Mouse (Mus musculus): ENCODE results near the gene Hnrnpul2. TPM values are rescaled to one million over a fixed set of nuclear protein-coding genes. Genes with fewer than 3 reads are reported as not detected.
"Not testable (repeated sequence)": the region's sequence is repeated elsewhere in the genome, so short reads cannot be mapped to it uniquely, and the experiment has no call there.

Gene Hnrnpul2
- polyA plus RNA-seq, 2 experiments: 2.8 to 39.5 TPM

DNA sequence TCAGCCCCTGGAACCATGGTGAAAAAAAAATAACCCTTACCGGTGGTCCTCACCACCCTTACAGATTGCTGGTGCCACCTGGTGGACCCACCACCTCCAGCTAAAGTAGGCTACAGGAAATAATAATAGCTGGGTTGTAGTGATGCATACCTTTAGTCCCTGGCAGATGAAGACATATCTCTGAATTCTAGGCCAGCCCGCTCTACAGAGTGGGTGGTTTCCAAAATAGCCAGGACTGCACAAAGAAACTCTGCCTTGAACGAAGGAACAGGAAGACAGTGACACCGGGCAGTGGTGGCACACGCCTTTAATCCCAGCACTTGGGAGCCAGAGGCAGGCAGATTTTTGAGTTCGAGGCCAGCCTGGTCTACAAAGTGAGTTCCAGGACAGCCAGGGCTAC is 44.5 kb downstream of the Hnrnpul2 start:
- no peak for DNase-seq (ENCODE audit: low read depth in 3 of 3, low spot score in 3 of 3)
- H3K9ac ChIP-seq (replicated peaks): no peak overlapping the region
- no peaks in the 10 kb centered on the region for H3K4me1 ChIP-seq (replicated peaks; ENCODE audit: control insufficient read depth in 2 of 2, insufficient read depth in 2 of 2, low read length in 1 of 2)
- no peaks in the 10 kb centered on the region for H3K9me3 ChIP-seq (ENCODE audit: control insufficient read depth, low read length)
- no peak overlapping the region for H3K4me3 ChIP-seq (ENCODE audit: insufficient read depth in 1 of 2, low read depth in 2 of 2, low read length in 2 of 2)
- H3K4me2 ChIP-seq (ENCODE audit: low read depth): no peak overlapping the region
- no peaks in the 10 kb centered on the region for H3K36me3 ChIP-seq (replicated peaks; ENCODE audit: control insufficient read depth, insufficient read depth, low read depth)
- no peaks in the 10 kb centered on the region for H3K27me3 ChIP-seq (ENCODE audit: control insufficient read depth, insufficient read depth, low read length)
- H3K27ac ChIP-seq: no peak overlapping the region
- WGBS (ENCODE audit: insufficient replicate concordance): 76% methylated on average over 6 of the region's 6 CpGs
- ATAC-seq (ENCODE audit: insufficient read depth): no peak
- no peak for TF ChIP-seq EP300 (IDR thresholded peaks at IDR 0.05; ENCODE audit: low read depth)
- no peak for TF ChIP-seq CTCF (IDR thresholded peaks at IDR 0.05; ENCODE audit: low read depth)

- Histone ChIP-seq H3K4me1 (replicated peaks; ENCODE audit: control insufficient read depth in 2 of 2, insufficient read depth in 2 of 2, low read length in 1 of 2) (peaks cover 9 to 10% of the 10 kb centered on the region in 2 experiments), H3K4me2 (ENCODE audit: low read depth) (peak overlapping the region; percentile 70), H3K9ac (replicated peaks) (peak overlapping the region; percentile 98), H3K36me3 (replicated peaks; ENCODE audit: control insufficient read depth, insufficient read depth, low read depth) (peaks cover 20% of the 10 kb centered on the region), H3K27ac (peak overlapping the region; percentile 75), H3K4me3 (ENCODE audit: insufficient read depth in 1 of 2, low read depth in 2 of 2, low read length in 2 of 2) (peak overlapping the region in 1 of 2 experiments; percentile 97; a peak in 2 of 4 replicates)
- DNase-seq (ENCODE audit: low read depth in 3 of 3, low spot score in 3 of 3); H3K27me3 ChIP-seq (ENCODE audit: control insufficient read depth, insufficient read depth, low read length); ATAC-seq (ENCODE audit: insufficient read depth); H3K9me3 ChIP-seq (ENCODE audit: control insufficient read depth, low read length): not testable (repeated sequence)
- 48% methylated on average over 3 of the region's 3 CpGs for WGBS (ENCODE audit: insufficient replicate concordance)
These were observed 50.6 kb downstream of the Hnrnpul2 start for GRCm38 (mm10) chr19:8870381-8870780.

GRCm38 (mm10) chr19:8870838-8871237 is 51.0 kb downstream of the Hnrnpul2 start:
- Histone ChIP-seq H3K9me3 (ENCODE audit: control insufficient read depth, low read length) (no peaks in the 10 kb centered on the region), H3K27me3 (ENCODE audit: control insufficient read depth, insufficient read depth, low read length) (no peaks in the 10 kb centered on the region), H3K4me1 (replicated peaks; ENCODE audit: control insufficient read depth in 2 of 2, insufficient read depth in 2 of 2, low read length in 1 of 2) (peaks cover 9 to 10% of the 10 kb centered on the region in 2 experiments), H3K4me3 (ENCODE audit: insufficient read depth in 1 of 2, low read depth in 2 of 2, low read length in 2 of 2) (peak overlapping the region; percentile 81 to 97), H3K27ac (peak overlapping the region; percentile 75), H3K9ac (replicated peaks) (peak overlapping the region; percentile 98), H3K4me2 (ENCODE audit: low read depth) (peak overlapping the region; percentile 70), H3K36me3 (replicated peaks; ENCODE audit: control insufficient read depth, insufficient read depth, low read depth) (peaks cover 23% of the 10 kb centered on the region)
- DNase-seq (ENCODE audit: low read depth in 3 of 3, low spot score in 3 of 3): no peak
- WGBS (ENCODE audit: insufficient replicate concordance): 24% methylated on average over 9 of the region's 9 CpGs
- ATAC-seq (ENCODE audit: insufficient read depth): peak; percentile 19
- TF ChIP-seq CTCF (IDR thresholded peaks at IDR 0.05; ENCODE audit: low read depth): no peak
- TF ChIP-seq EP300 (IDR thresholded peaks at IDR 0.05; ENCODE audit: low read depth): no peak

GRCm38 (mm10) chr19:8871267-8872186 is 51.7 kb downstream of the Hnrnpul2 start, which contains the start of gene Ubxn1:
TSS of gene Ubxn1 (plus strand) at chr19:8871496.
- ATAC-seq (ENCODE audit: insufficient read depth) (peak; percentile 97), DNase-seq (ENCODE audit: low read depth in 3 of 3, low spot score in 3 of 3) (peak; percentile 94 to 96 (median 95))
- peaks cover 9 to 10% of the 10 kb centered on the region in 2 experiments for H3K4me1 ChIP-seq (replicated peaks; ENCODE audit: control insufficient read depth in 2 of 2, insufficient read depth in 2 of 2, low read length in 1 of 2)
- H3K4me3 ChIP-seq (ENCODE audit: insufficient read depth in 1 of 2, low read depth in 2 of 2, low read length in 2 of 2): peak within 1 kb of the TSS; percentile 81 to 97
- H3K27ac ChIP-seq: peak within 1 kb of the TSS; percentile 81
- H3K36me3 ChIP-seq (replicated peaks; ENCODE audit: control insufficient read depth, insufficient read depth, low read depth): peaks cover 25% of the 10 kb centered on the region
- peak within 1 kb of the TSS; percentile 98 for H3K9ac ChIP-seq (replicated peaks)
- no peaks in the 10 kb centered on the region for H3K27me3 ChIP-seq (ENCODE audit: control insufficient read depth, insufficient read depth, low read length)
- peak within 1 kb of the TSS; percentile 70 for H3K4me2 ChIP-seq (ENCODE audit: low read depth)
- under 1% methylated on average over 58 of the region's 59 CpGs for WGBS (ENCODE audit: insufficient replicate concordance)
- H3K9me3 ChIP-seq (ENCODE audit: control insufficient read depth, low read length): no peaks in the 10 kb centered on the region
- TF ChIP-seq CTCF (IDR thresholded peaks at IDR 0.05; ENCODE audit: low read depth): no peak
- TF ChIP-seq EP300 (IDR thresholded peaks at IDR 0.05; ENCODE audit: low read depth): peak; percentile 42

- Histone ChIP-seq H3K27ac (peak overlapping the region; percentile 81), H3K4me2 (ENCODE audit: low read depth) (peak overlapping the region; percentile 70), H3K9ac (replicated peaks) (peak overlapping the region; percentile 98), H3K4me1 (replicated peaks; ENCODE audit: control insufficient read depth in 2 of 2, insufficient read depth in 2 of 2, low read length in 1 of 2) (peaks cover 9 to 10% of the 10 kb centered on the region in 2 experiments), H3K27me3 (ENCODE audit: control insufficient read depth, insufficient read depth, low read length) (no peaks in the 10 kb centered on the region), H3K9me3 (ENCODE audit: control insufficient read depth, low read length) (no peaks in the 10 kb centered on the region), H3K36me3 (replicated peaks; ENCODE audit: control insufficient read depth, insufficient read depth, low read depth) (peaks cover 31% of the 10 kb centered on the region), H3K4me3 (ENCODE audit: insufficient read depth in 1 of 2, low read depth in 2 of 2, low read length in 2 of 2) (peak overlapping the region; percentile 81 to 97)
- 66% methylated on average over 10 of the region's 10 CpGs for WGBS (ENCODE audit: insufficient replicate concordance)
- ATAC-seq (ENCODE audit: insufficient read depth) (no peak), DNase-seq (ENCODE audit: low read depth in 3 of 3, low spot score in 3 of 3) (no peak)
- TF ChIP-seq EP300 (IDR thresholded peaks at IDR 0.05; ENCODE audit: low read depth): no peak
- TF ChIP-seq CTCF (IDR thresholded peaks at IDR 0.05; ENCODE audit: low read depth): no peak
These were observed 52.5 kb downstream of the Hnrnpul2 start for GRCm38 (mm10) chr19:8872266-8872840.
